Mouse (Mus musculus) liver, postnatal 0 days (tissue): ENCODE data around the gene Letmd1. TPM values are rescaled to one million over a fixed set of nuclear protein-coding genes. Genes with fewer than 3 reads are reported as not detected.

Experiments
- ATAC-seq: fragments of 200-750 bp; cut with Nextera tagmentation; 2 replicates; pipeline ENCODE4 v1.8.0; 2017; ENCODE audit warnings: mild to moderate bottlenecking, moderate library complexity
- DNase-seq: peaks from one replicate; pipeline ENCODE4 v3.0.0-alpha.2; 2016
- H3K27ac ChIP-seq: fragments of 300-500 bp; sonication (generic); 2 replicates; pipeline ENCODE4 v1.5.1; 2014; ENCODE audit warnings: antibody characterized with exemption, moderate library complexity, mild to moderate bottlenecking, low read depth
- H3K27me3 ChIP-seq: fragments of 300-500 bp; sonication (generic); 2 replicates; pipeline ENCODE4 v1.6.1; 2014; ENCODE audit warnings: low read length, control low read depth, mixed read lengths; ENCODE audit not compliant: insufficient read depth
- H3K36me3 ChIP-seq: fragments of 300-500 bp; sonication (generic); replicated peaks from 2 replicates; pipeline ENCODE4 v1.6.1; 2014; ENCODE audit warnings: mild to moderate bottlenecking, control low read depth, low read length, moderate library complexity, mixed read lengths; ENCODE audit not compliant: insufficient read depth
- H3K4me1 ChIP-seq: fragments of 300-500 bp; sonication (generic); 2 replicates; pipeline ENCODE4 v1.6.1; 2014; ENCODE audit warnings: antibody characterized with exemption, mild to moderate bottlenecking, control low read depth; ENCODE audit not compliant: insufficient read depth
- H3K4me2 ChIP-seq: fragments of 300-500 bp; sonication (generic); 2 replicates; pipeline ENCODE4 v1.6.1; 2014; ENCODE audit warnings: low read depth, mild to moderate bottlenecking, low read length, moderate library complexity, mixed read lengths
- H3K4me3 ChIP-seq: fragments of 300-500 bp; sonication (generic); 2 replicates; pipeline ENCODE4 v1.5.1; 2014; ENCODE audit warnings: low read depth, low read length
- H3K9ac ChIP-seq: fragments of 300-500 bp; sonication (generic); replicated peaks from 2 replicates; pipeline ENCODE4 v1.6.1; 2014; ENCODE audit warnings: mild to moderate bottlenecking, moderate library complexity
- H3K9me3 ChIP-seq: fragments of 300-500 bp; sonication (generic); 2 replicates; pipeline ENCODE4 v1.6.1; 2016; ENCODE audit warnings: mild to moderate bottlenecking, control low read depth, low read length, mixed read lengths
- CTCF ChIP-seq: sonication (generic); IDR thresholded peaks from 2 replicates; pipeline ENCODE4 v1.5.1; 2016; ENCODE audit warnings: antibody characterized with exemption, low read depth
- EP300 ChIP-seq: IDR thresholded peaks from 2 replicates; pipeline ENCODE4 v1.6.1; 2016; ENCODE audit warnings: antibody characterized with exemption, low read depth, mild to moderate bottlenecking
- WGBS: fragments of 180-500 bp; shearing (Covaris S2); extraction: QIAGEN DNeasy Blood & Tissue Kit; methylation state at CpG from one replicate; pipeline ENCODE4 v1.1.7; 2014; ENCODE audit not compliant: insufficient replicate concordance; 5-methylcytosine and 5-hydroxymethylcytosine counted together
- polyA plus RNA-seq: library from polyadenylated mRNA; unstranded; fragments of >200 nt; fragmentation: Nextera tagmentation; extraction: Ambion mirVana; gene quantifications from 2 replicates; pipeline ENCODE4 v1.2.1, GENCODE M21; 2015

The Letmd1 gene
- polyA plus RNA-seq, 1 experiment from 2014 or later, result 16.3 TPM

- under 1% methylated on average over 40 of the region's 44 CpGs for WGBS
- Histone ChIP-seq H3K9me3 (no peaks in the 10 kb centered on the region), H3K4me1 (peaks cover 44% of the 10 kb centered on the region), H3K4me3 (peak overlapping the region; percentile 97), H3K36me3 (no peaks in the 10 kb centered on the region), H3K4me2 (peak overlapping the region; percentile 97), H3K27ac (peak overlapping the region; percentile 79), H3K27me3 (no peaks in the 10 kb centered on the region), H3K9ac (peak overlapping the region; percentile 96)
- peak; percentile 62 for DNase-seq
- TF ChIP-seq CTCF (no peak), EP300 (no peak)
- peak; percentile 57 for ATAC-seq
Observed at GRCm38 (mm10) chr15:100422476-100422875, 46.3 kb upstream of the Letmd1 start.

- Histone ChIP-seq H3K4me1 (peaks cover 39% of the 10 kb centered on the region), H3K27ac (peak overlapping the region; percentile 79), H3K4me3 (peak overlapping the region; percentile 97), H3K9me3 (no peaks in the 10 kb centered on the region), H3K4me2 (peak overlapping the region; percentile 97), H3K9ac (peak overlapping the region; percentile 96), H3K27me3 (no peaks in the 10 kb centered on the region), H3K36me3 (no peaks in the 10 kb centered on the region)
- DNase-seq (peak; percentile 99), ATAC-seq (peak; percentile 95)
- no peak for TF ChIP-seq CTCF
- no peak for TF ChIP-seq EP300
- under 1% methylated on average over 55 of the region's 65 CpGs for WGBS
Observed at GRCm38 (mm10) chr15:100422899-100423860, 45.6 kb upstream of the Letmd1 start.

- peak overlapping the region; percentile 96; the same call in 1 of the 2 replicates for H3K9ac ChIP-seq
- H3K4me2 ChIP-seq, result peak overlapping the region; percentile 97
- no peak overlapping the region for H3K27ac ChIP-seq
- no peaks in the 10 kb centered on the region for H3K27me3 ChIP-seq
- WGBS, result 3% methylated on average over 14 of the region's 14 CpGs
- no peaks in the 10 kb centered on the region for H3K36me3 ChIP-seq
- DNase-seq (peak; percentile 42), ATAC-seq (no peak)
- H3K9me3 ChIP-seq, result no peaks in the 10 kb centered on the region
- H3K4me3 ChIP-seq, result peak overlapping the region; percentile 97
- H3K4me1 ChIP-seq, result peaks cover 35% of the 10 kb centered on the region
- no peak for TF ChIP-seq EP300
- 0 out of 2 replicates have a peak, but pooled peaks have one; percentile 31 for TF ChIP-seq CTCF
Observed at GRCm38 (mm10) chr15:100423916-100424315, 44.9 kb upstream of the Letmd1 start.

- Histone ChIP-seq H3K4me2 (peak within 1 kb of the TSS; percentile 97), H3K27me3 (no peaks in the 10 kb centered on the region), H3K4me3 (peak within 1 kb of the TSS; percentile 97), H3K9me3 (no peaks in the 10 kb centered on the region), H3K27ac (no peak within 1 kb of the TSS), H3K9ac (peak within 1 kb of the TSS; percentile 96; the same call in 1 of the 2 replicates), H3K4me1 (peaks cover 30% of the 10 kb centered on the region), H3K36me3 (no peaks in the 10 kb centered on the region)
- WGBS, result 29% methylated on average over 17 of the region's 17 CpGs
- TF ChIP-seq CTCF, result no peak
- TF ChIP-seq EP300, result no peak
- DNase-seq, result no peak
- ATAC-seq, result no peak
Observed at GRCm38 (mm10) chr15:100424396-100425122, 44.3 kb upstream of the Letmd1 start, which contains the start of gene Slc11a2. TSS of gene Slc11a2 (minus strand) at chr15:100425072.

GRCm38 (mm10) chr15:100428296-100428905, 40.4 kb upstream of the Letmd1 start:
- Histone ChIP-seq H3K27ac (no peak overlapping the region), H3K9me3 (no peaks in the 10 kb centered on the region), H3K9ac (no peak overlapping the region), H3K27me3 (no peaks in the 10 kb centered on the region), H3K36me3 (no peaks in the 10 kb centered on the region), H3K4me1 (peaks cover 11% of the 10 kb centered on the region), H3K4me3 (no peak overlapping the region), H3K4me2 (no peak overlapping the region)
- no peak for DNase-seq
- no peak for ATAC-seq
- WGBS, result 79% methylated on average over 13 of the region's 13 CpGs
- TF ChIP-seq EP300 (no peak), CTCF (no peak)
